Mouse (Mus musculus) forebrain, postnatal 0 days (tissue): ENCODE data around the gene Pld5. TPM values are rescaled to one million over a fixed set of nuclear protein-coding genes. Genes with fewer than 3 reads are reported as not detected.

Experiments
- ATAC-seq: fragments of 200-750 bp; cut with Nextera tagmentation; 2 replicates; pipeline ENCODE4 v1.8.0; 2017; ENCODE audit warnings: mild to moderate bottlenecking, moderate library complexity
- DNase-seq: peaks from one replicate; pipeline ENCODE4 v3.0.0-alpha.2; 2015
- H3K27ac ChIP-seq: fragments of 300-500 bp; sonication (generic); 2 replicates; pipeline ENCODE4 v1.5.1; 2014; ENCODE audit warnings: low read depth, mild to moderate bottlenecking, antibody characterized with exemption, low read length, moderate library complexity, mixed read lengths
- H3K27me3 ChIP-seq: fragments of 300-500 bp; sonication (generic); 2 replicates; pipeline ENCODE4 v1.6.1; 2014; ENCODE audit warnings: mild to moderate bottlenecking, low read length, mixed read lengths; ENCODE audit not compliant: insufficient read depth
- H3K36me3 ChIP-seq: fragments of 300-500 bp; sonication (generic); 2 replicates; pipeline ENCODE4 v1.6.1; 2014; ENCODE audit warnings: mild to moderate bottlenecking, moderate library complexity; ENCODE audit not compliant: insufficient read depth
- H3K4me1 ChIP-seq: fragments of 300-500 bp; sonication (generic); 2 replicates; pipeline ENCODE4 v1.6.1; 2014; ENCODE audit warnings: antibody characterized with exemption; ENCODE audit not compliant: insufficient read depth
- H3K4me2 ChIP-seq: fragments of 300-500 bp; sonication (generic); 2 replicates; pipeline ENCODE4 v1.6.1; 2014; ENCODE audit warnings: low read depth, mild to moderate bottlenecking, moderate library complexity
- H3K4me3 ChIP-seq: fragments of 300-500 bp; sonication (generic); 2 replicates; pipeline ENCODE4 v1.5.1; 2014; ENCODE audit warnings: low read depth, low read length, mixed read lengths
- H3K9ac ChIP-seq: fragments of 300-500 bp; sonication (generic); 2 replicates; pipeline ENCODE4 v1.6.1; 2014; ENCODE audit warnings: mild to moderate bottlenecking
- H3K9me3 ChIP-seq: fragments of 300-500 bp; sonication (generic); 2 replicates; pipeline ENCODE4 v1.6.1; 2016; ENCODE audit warnings: low read length
- CTCF ChIP-seq: sonication (generic); IDR thresholded peaks from 2 replicates; pipeline ENCODE4 v1.5.1; 2016; ENCODE audit warnings: antibody characterized with exemption, control low read depth, low read depth
- WGBS: fragments of 180-500 bp; shearing (Covaris S2); extraction: QIAGEN DNeasy Blood & Tissue Kit; methylation state at CpG from one replicate; pipeline ENCODE4 v1.1.7; 2014; 5-methylcytosine and 5-hydroxymethylcytosine counted together
- polyA plus RNA-seq: library from polyadenylated mRNA; unstranded; fragments of >200 nt; fragmentation: Nextera tagmentation; extraction: Ambion mirVana; gene quantifications from 2 replicates; pipeline ENCODE4 v1.2.1, GENCODE M21; 2015
- total RNA-seq: library from RNA; depleted of rRNA; stranded (reverse); fragments of >200 nt; gene quantifications from 2 replicates; pipeline ENCODE4 v1.2.3, GENCODE M21; 2014

The Pld5 gene
- total and polyA plus RNA-seq, 2 experiments from 2014 or later = 1.7 to 2.9 TPM

- Histone ChIP-seq H3K9me3 (no peaks in the 10 kb centered on the region), H3K36me3 (no peaks in the 10 kb centered on the region), H3K4me2 (no peak overlapping the region), H3K9ac (no peak overlapping the region), H3K4me1 (no peaks in the 10 kb centered on the region; the same call in 1 of the 2 replicates), H3K27me3 (no peaks in the 10 kb centered on the region), H3K27ac (peak overlapping the region; percentile 4; the same call in 1 of the 2 replicates), H3K4me3 (no peak overlapping the region)
- WGBS = 26% methylated on average over 5 of the region's 5 CpGs
- TF ChIP-seq CTCF = no peak
- ATAC-seq (peak; percentile 69; the same call in 1 of the 2 replicates), DNase-seq (peak; percentile 47)
Measured at GRCm38 (mm10) chr1:175970710-175971109, 304.4 kb downstream of the Pld5 start.

- H3K9ac ChIP-seq = no peak overlapping the region
- DNase-seq (peak; percentile 56), ATAC-seq (peak; percentile 34; the same call in 1 of the 2 replicates)
- no peaks in the 10 kb centered on the region; the same call in 1 of the 2 replicates for H3K4me1 ChIP-seq
- H3K36me3 ChIP-seq = no peaks in the 10 kb centered on the region
- H3K4me2 ChIP-seq = no peak overlapping the region
- H3K27me3 ChIP-seq = no peaks in the 10 kb centered on the region
- no peaks in the 10 kb centered on the region for H3K9me3 ChIP-seq
- WGBS = 76% methylated on average over 5 of the region's 5 CpGs
- H3K4me3 ChIP-seq = no peak overlapping the region
- no peak for TF ChIP-seq CTCF
- no peak overlapping the region for H3K27ac ChIP-seq
Measured at GRCm38 (mm10) chr1:175967004-175967745, 307.9 kb downstream of the Pld5 start.

DNA sequence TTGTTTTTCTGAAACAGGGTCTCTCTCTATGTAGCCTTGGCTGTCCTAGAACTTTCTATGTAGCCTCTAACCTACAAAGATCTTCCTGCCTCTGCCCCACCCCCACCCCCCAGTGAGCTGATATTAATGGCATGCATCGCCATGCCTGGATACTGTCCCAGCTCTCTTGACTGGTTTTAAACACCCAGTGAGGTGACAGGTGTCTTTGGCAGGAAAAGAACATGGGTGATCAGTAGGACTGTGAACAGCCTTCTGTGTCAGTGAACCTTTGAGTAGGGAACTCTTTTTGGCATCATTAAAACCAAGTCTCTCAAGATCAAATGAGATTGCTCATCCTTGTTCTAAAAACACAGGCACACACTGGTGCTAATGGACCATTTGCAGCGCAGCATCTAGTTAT, 313.3 kb downstream of the Pld5 start:
- no peak for TF ChIP-seq CTCF
- no peak for ATAC-seq
- 86% methylated on average over 2 of the region's 2 CpGs for WGBS
- Histone ChIP-seq H3K9me3 (no peaks in the 10 kb centered on the region), H3K4me2 (no peak overlapping the region), H3K4me3 (no peak overlapping the region), H3K9ac (no peak overlapping the region), H3K4me1 (no peaks in the 10 kb centered on the region), H3K27me3 (no peaks in the 10 kb centered on the region), H3K27ac (no peak overlapping the region), H3K36me3 (no peaks in the 10 kb centered on the region)
- no peak for DNase-seq

GRCm38 (mm10) chr1:175950851-175951250, 324.3 kb downstream of the Pld5 start:
- no peak for ATAC-seq
- H3K4me1 ChIP-seq = no peaks in the 10 kb centered on the region
- H3K27ac ChIP-seq = no peak overlapping the region
- no peaks in the 10 kb centered on the region for H3K9me3 ChIP-seq
- no peak overlapping the region for H3K4me2 ChIP-seq
- H3K36me3 ChIP-seq = no peaks in the 10 kb centered on the region
- WGBS = 89% methylated on average over 2 of the region's 2 CpGs
- no peak overlapping the region for H3K9ac ChIP-seq
- no peak for DNase-seq
- no peak overlapping the region for H3K4me3 ChIP-seq
- no peak for TF ChIP-seq CTCF
- H3K27me3 ChIP-seq = no peaks in the 10 kb centered on the region

- no peak overlapping the region for H3K4me2 ChIP-seq
- H3K4me1 ChIP-seq = no peaks in the 10 kb centered on the region
- H3K4me3 ChIP-seq = no peak overlapping the region
- ATAC-seq (no peak), DNase-seq (no peak)
- H3K27me3 ChIP-seq = no peaks in the 10 kb centered on the region
- no peaks in the 10 kb centered on the region for H3K36me3 ChIP-seq
- H3K27ac ChIP-seq = no peak overlapping the region
- H3K9ac ChIP-seq = no peak overlapping the region
- WGBS = 85% methylated on average over 3 of the region's 3 CpGs
- TF ChIP-seq CTCF = no peak
- H3K9me3 ChIP-seq = no peaks in the 10 kb centered on the region
Measured at GRCm38 (mm10) chr1:175950421-175950820, 324.7 kb downstream of the Pld5 start.

DNA sequence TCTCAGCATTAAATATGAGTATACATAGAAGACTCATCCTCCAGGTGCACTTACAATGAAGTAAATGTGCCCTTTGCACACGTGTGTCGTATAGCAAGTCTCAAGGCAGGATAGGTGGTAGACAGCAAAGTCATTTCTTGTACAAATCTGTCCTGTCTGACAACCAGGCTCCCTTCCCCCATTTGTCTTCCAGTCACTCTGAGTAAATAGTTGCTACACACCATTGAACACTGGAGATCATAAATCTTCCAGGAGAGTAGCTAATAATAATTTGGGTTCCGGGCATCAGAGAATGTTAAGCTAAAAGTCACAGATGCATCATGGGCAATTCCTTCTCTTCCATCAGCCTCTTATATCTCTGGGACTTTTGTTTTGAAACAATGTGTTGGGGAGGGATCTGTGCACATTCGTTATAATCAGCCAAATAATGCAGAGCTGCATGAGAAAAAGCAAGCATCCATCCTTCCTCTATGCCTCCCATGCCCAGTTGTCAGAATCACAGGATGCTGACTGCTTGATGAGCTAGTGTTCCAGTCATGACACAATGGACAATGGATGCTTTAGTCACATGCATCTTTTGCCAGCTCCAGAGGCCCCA, 328.3 kb downstream of the Pld5 start:
- H3K4me3 ChIP-seq = no peak overlapping the region
- DNase-seq = no peak
- no peaks in the 10 kb centered on the region for H3K4me1 ChIP-seq
- no peak for TF ChIP-seq CTCF
- ATAC-seq = no peak
- no peaks in the 10 kb centered on the region for H3K36me3 ChIP-seq
- H3K9ac ChIP-seq = no peak overlapping the region
- no peak overlapping the region for H3K4me2 ChIP-seq
- no peaks in the 10 kb centered on the region for H3K9me3 ChIP-seq
- 74% methylated on average over 4 of the region's 4 CpGs for WGBS
- H3K27me3 ChIP-seq = no peaks in the 10 kb centered on the region
- H3K27ac ChIP-seq = no peak overlapping the region

- no peak overlapping the region for H3K4me3 ChIP-seq
- no peaks in the 10 kb centered on the region for H3K36me3 ChIP-seq
- H3K4me2 ChIP-seq = no peak overlapping the region
- no peaks in the 10 kb centered on the region for H3K27me3 ChIP-seq
- TF ChIP-seq CTCF = no peak
- no peaks in the 10 kb centered on the region for H3K9me3 ChIP-seq
- H3K27ac ChIP-seq = no peak overlapping the region
- no peak overlapping the region for H3K9ac ChIP-seq
- 94% methylated on average over 7 of the region's 7 CpGs for WGBS
- H3K4me1 ChIP-seq = no peaks in the 10 kb centered on the region
- DNase-seq (no peak), ATAC-seq (no peak)
Measured at GRCm38 (mm10) chr1:175943168-175943567, 331.9 kb downstream of the Pld5 start.
